Mouse (Mus musculus) layer of hippocampus, adult 18-20 months (tissue): ENCODE results near the gene P4ha3. TPM values are rescaled to one million over a fixed set of nuclear protein-coding genes. Genes with fewer than 3 reads are reported as not detected.
A peak's percentile ranks its signal among the peaks of the same experiment; 100 is the strongest.

Experiments
- DNase-seq, 2 experiments: peaks; one replicate each; pipeline ENCODE4 v3.0.0; 2022; ENCODE audit warnings: low spot score in 2 of 2
- total RNA-seq, 2 experiments: library from RNA; stranded (reverse); gene quantifications; 2 replicates each; pipeline ENCODE4 v1.2.3; 2021

Gene P4ha3
- total RNA-seq, 2 experiments from 2014 or later: 3.0 to 5.9 TPM

DNA sequence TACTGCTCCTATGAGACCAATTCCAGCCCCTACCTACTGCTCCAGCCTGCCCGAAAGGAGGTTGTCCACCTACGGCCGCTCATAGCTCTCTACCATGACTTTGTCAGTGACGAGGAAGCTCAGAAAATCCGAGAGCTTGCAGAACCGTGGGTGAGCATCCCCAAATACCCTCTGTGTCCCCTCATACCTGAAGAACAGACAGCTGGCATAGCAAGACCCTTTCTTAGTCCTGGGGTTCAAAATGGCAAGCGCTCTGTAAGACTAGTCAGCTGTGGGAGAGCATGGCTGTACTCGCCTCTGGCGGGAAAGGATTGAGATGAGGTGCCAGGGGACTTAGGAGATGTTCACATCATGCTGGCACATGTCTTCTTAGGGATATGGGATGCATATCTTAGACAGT is 20.6 kb downstream of the P4ha3 start:
- no peak for DNase-seq

GRCm38 (mm10) chr7:100307872-100308653 is 22.7 kb downstream of the P4ha3 start:
- peak in 1 of 2 experiments; percentile 67 for DNase-seq

DNA sequence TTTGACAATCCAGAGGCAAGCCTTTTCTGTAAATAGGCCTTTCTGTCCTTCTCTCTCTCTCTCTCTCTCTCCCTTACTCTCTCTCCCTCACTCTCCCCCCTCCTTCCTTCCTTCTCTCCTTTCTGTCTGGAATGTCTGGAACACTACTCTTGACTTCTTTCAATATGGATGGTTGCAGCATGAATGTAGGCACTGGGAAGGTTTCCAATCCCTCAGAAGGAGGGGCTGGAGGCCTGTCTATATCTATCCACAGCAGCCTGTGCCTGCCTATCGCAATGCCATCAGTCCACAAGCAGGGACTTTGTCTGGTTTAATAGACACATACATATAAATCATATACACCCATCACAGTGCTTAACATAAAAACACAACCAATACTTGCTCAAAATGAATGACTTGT is 23.9 kb downstream of the P4ha3 start:
- DNase-seq: no peak

- no peak for DNase-seq
These were observed 24.4 kb downstream of the P4ha3 start for GRCm38 (mm10) chr7:100309679-100310078.

- no peak for DNase-seq
These were observed 25.0 kb downstream of the P4ha3 start for GRCm38 (mm10) chr7:100310290-100310689.

- no peak for DNase-seq
These were observed 27.4 kb downstream of the P4ha3 start for GRCm38 (mm10) chr7:100312716-100313115.

DNA sequence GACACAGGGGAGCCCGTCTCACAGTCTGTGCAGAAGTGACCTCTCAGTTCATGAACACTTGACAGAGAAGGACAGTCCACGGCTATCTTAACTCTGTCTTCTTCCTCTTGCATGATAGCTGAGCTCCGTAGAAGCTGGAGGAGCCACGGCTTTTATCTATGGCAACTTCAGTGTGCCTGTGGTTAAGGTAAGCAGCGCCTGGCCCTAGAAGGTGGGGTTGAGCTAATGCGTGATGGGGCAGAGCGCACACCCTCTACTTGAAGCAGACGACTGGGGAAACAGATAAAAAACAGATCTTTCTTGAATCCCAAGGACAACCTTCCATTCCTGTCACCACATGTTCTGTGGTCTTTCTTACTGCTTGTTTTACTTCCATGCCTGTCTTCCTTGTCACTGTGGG is 31.6 kb downstream of the P4ha3 start:
- DNase-seq: no peak

DNA sequence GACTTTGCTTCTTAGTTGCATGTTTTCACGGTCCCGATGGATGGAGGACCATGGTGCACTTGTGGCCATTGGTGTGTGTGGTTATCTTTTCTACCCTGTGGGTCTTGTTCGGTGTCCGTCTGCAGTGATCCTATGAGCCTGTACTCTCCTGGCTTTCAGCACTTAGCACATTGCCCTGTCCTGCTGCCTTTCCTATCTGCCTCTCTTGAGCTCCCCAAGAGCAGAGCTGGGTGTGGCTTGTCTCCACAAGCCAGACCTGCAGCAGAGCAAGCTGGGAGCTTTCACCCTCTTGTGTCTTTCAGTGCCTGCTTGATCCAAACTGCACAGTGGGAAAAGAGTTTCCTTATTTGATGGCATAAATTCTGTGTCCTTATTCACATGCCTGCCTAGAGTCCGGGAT is 32.2 kb downstream of the P4ha3 start:
- DNase-seq: no peak

GRCm38 (mm10) chr7:100323721-100324120 is 38.4 kb downstream of the P4ha3 start:
- DNase-seq: no peak

GRCm38 (mm10) chr7:100325482-100325881 is 40.2 kb downstream of the P4ha3 start:
- DNase-seq: peak; percentile 22 to 70

DNA sequence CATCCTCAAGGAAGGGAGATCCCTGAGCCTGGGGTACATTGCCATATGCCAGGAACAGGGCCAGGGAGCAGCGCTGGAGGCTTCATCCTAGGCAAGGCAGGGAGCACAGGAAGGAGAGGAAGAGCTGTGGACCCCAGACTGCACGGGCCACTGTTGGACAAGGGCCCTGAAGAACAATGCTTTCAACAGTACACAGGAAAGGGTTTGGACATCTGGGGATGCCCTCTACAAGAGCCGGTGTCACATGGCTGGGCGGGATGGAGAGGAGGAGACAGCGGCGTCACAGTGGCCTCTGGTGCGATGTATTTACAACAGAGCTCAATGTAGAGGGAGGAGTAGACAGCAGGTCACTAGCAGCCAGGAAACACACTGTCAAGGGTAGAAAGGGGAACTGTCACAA is 42.2 kb downstream of the P4ha3 start:
- no peak for DNase-seq

DNA sequence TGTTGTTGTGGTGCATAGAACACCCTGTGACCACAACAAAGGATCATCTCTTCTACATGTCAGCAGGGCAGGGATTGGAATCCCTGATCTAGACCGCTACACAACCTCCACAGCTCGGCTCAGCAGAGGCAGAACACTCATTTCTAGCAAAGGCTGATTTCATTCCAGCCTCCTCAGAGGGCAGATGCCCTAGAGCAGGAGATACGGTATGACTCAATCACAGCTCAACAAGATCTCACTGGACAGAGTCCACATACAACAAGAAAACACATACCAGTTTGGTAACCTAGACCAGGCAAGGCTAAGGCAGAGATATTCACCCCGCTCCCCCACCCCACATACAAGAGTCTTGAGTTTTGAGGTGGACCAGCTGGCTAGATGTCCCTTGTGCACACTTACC is 43.3 kb downstream of the P4ha3 start:
- no peak for DNase-seq

GRCm38 (mm10) chr7:100331269-100331668 is 45.9 kb downstream of the P4ha3 start:
- no peak for DNase-seq

DNA sequence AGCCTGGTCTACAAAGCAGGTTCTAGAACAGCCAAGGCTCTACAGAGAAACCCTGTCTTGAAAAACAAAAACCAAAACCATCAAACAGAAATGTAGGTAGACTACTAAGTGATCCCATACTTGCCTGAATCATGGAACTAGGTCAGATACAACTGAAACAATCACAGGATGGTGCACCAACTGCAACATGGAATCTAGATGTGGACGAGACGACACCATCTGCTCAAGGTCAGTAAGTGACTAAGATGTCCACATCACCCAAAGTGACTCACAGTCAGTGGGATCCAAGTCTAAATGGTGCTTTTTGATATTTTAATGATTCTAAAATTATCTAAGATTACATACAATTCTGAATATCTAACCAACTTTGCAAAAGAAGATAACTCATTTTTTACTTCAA is 50.6 kb downstream of the P4ha3 start:
- no peak for DNase-seq

DNA sequence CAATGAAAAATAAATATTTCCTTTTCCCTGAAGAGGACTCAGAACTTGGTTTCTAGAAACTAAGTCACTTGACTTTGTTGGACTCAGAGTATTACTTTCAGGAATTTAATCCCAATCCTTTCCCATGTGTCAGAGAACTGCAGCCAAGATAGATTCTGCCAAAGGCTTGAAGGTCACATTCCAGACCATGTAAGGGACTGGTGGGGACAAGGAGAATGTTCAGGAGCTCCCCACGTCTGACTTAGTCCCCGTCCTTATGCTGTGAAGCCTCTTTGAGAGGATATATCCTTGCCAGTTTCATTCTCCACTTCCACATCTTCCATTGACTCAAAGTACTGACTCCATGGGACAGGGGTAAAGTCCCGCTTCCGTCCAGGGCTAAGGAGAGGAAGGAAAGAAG is 69.7 kb downstream of the P4ha3 start:
- no peak for DNase-seq

GRCm38 (mm10) chr7:100356324-100356723 is 71.0 kb downstream of the P4ha3 start:
- no peak for DNase-seq

- DNase-seq: no peak
These were observed 71.4 kb downstream of the P4ha3 start for GRCm38 (mm10) chr7:100356768-100357167.

GRCm38 (mm10) chr7:100357856-100358255 is 72.5 kb downstream of the P4ha3 start:
- no peak for DNase-seq

DNA sequence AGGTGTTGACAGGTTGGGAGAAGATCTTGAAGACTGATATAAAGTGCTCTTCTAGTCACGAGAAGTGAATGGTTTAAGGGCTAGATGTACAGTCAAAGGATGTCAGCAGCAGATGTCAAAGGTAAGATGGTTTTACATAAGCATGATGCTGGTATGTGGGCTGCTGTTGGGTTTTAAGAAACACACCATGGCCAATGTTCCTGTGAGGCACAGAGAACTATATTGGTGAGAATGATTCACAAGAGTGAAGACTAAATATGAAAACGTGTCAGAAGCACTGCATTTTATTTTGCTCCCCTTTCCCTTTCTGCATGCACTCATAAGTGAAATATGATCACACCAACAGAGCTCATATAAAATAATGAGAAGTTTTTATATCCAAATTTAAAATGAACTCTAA is 77.8 kb downstream of the P4ha3 start:
- no peak for DNase-seq

DNA sequence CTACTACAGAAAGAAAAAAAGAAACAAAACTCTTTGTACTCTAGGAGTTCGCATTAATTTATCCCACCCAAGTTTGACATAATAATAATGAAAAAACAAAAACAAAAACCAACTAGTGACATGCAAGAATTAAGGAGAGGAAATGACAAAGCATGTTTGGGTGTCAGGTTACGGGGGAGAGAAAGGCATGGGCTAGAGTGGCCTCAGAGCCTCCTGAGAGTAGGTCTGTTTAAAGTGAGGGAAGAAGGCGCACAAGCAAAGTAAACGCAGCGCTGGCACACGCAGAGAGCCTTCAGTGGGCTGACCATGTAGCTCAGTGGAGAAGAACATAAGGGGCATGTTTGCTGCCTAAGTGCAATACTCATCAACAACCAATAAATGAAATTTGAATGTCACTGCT is 79.6 kb downstream of the P4ha3 start:
- no peak for DNase-seq
